Mouse (Mus musculus): ENCODE measurements around the gene Tcf15. TPM values are rescaled to one million over a fixed set of nuclear protein-coding genes. Genes with fewer than 3 reads are reported as not detected.

The Tcf15 gene
- polyA plus RNA-seq, 1 experiment from 2014 or later: 0.96 TPM

DNA sequence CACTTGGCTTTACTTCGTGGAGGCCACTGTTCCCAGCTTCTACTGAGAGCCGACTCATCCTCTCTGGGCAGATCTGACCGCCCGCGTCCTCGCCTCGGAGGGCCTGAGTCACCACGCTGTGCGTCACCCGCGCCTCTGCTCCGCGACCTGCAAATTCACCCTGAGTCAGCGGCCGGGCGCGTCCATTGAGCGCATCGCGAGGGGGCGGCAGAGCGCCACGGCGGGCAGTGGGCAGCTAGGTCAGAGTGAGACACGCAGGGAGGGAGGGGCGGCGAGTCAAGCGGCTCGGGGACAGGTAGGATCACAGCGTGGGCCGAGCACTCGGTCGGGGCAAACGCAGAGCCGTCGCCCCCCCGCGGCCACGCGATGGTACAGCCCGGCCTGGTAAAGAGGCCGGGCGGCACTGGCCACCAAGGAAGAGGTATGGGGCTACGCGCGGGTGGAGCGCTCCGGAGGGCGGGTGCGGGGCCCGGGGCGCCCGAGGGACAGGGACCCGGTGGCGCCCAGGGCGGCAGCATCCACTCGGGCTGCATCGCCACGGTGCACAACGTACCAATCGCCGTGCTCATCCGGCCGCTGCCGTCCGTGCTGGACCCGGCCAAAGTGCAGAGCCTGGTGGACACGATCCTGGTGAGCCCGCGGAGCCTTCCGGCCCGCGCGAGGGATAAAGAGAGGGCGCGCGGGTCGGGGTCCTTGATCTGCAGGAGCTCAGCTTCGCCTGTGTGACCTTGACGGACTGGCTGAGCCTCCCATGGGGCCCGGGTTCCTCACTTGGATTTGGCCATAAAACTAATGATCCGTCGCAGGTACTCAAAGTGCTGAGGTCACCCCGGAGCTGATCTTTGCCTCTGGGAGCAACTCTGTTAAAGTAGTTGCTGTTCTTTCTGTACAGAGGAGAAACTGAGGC lies 37.8 kb upstream of the Tcf15 start, which contains the start of gene Srxn1:
Srxn1 (plus strand) TSS at position 199 of the 907 bp plus-strand sequence.
- under 1% methylated on average over 83 of the region's 84 CpGs for WGBS
- peak; percentile 90 for DNase-seq
- peak; percentile 87 for ATAC-seq (ENCODE audit: low FRiP score, low TSS enrichment)
- H3K27ac ChIP-seq (replicated peaks; ENCODE audit: low read depth, low read length): peak within 1 kb of the TSS; percentile 78
- no peaks in the 10 kb centered on the region for H3K9me3 ChIP-seq (ENCODE audit: control insufficient read depth, low read length)
- peak within 1 kb of the TSS; percentile 61 for H3K4me3 ChIP-seq (replicated peaks; ENCODE audit: low read depth, low read length)
- H3K9ac ChIP-seq (replicated peaks; ENCODE audit: low read length): peak within 1 kb of the TSS; percentile 81
- H3K27me3 ChIP-seq (ENCODE audit: control insufficient read depth, insufficient read depth, low read length): no peaks in the 10 kb centered on the region
- peak within 1 kb of the TSS; percentile 79 for H3K4me2 ChIP-seq (ENCODE audit: low read length)
- peaks cover 14% of the 10 kb centered on the region for H3K4me1 ChIP-seq (ENCODE audit: control insufficient read depth, insufficient read depth, low read length)
- no peaks in the 10 kb centered on the region for H3K36me3 ChIP-seq (ENCODE audit: control insufficient read depth, insufficient read depth, low read length)

DNA sequence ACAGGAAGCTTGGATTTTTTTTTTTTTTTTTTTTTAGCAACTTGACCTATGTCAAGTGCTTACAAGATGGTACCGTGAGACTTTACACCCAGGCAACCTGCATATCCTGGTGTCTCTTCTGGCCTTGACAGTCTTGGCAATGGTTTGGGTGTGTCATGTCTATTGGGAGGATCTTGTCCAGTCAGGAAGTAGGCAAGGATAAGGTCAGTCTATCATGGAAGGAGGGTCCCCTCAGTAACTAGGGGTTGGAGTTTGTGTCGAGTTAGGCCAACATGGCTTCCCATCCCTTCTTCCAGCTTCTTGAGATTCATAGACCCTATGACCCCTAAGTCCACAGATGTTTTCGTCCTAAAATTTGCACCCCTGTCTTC lies 37.2 kb upstream of the Tcf15 start:
- no peaks in the 10 kb centered on the region for H3K9me3 ChIP-seq (ENCODE audit: control insufficient read depth, low read length)
- 95% methylated on average over 3 of the region's 3 CpGs for WGBS
- ATAC-seq (ENCODE audit: low FRiP score, low TSS enrichment): no peak
- H3K4me1 ChIP-seq (ENCODE audit: control insufficient read depth, insufficient read depth, low read length): peaks cover 14% of the 10 kb centered on the region
- no peak for DNase-seq
- H3K27me3 ChIP-seq (ENCODE audit: control insufficient read depth, insufficient read depth, low read length): no peaks in the 10 kb centered on the region
- no peaks in the 10 kb centered on the region for H3K36me3 ChIP-seq (ENCODE audit: control insufficient read depth, insufficient read depth, low read length)
- peak overlapping the region; percentile 79 for H3K4me2 ChIP-seq (ENCODE audit: low read length)
- H3K27ac ChIP-seq (replicated peaks; ENCODE audit: low read depth, low read length): no peak overlapping the region
- no peak overlapping the region; the same call in 1 of the 2 replicates for H3K9ac ChIP-seq (replicated peaks; ENCODE audit: low read length)
- peak overlapping the region; percentile 61 for H3K4me3 ChIP-seq (replicated peaks; ENCODE audit: low read depth, low read length)

DNA sequence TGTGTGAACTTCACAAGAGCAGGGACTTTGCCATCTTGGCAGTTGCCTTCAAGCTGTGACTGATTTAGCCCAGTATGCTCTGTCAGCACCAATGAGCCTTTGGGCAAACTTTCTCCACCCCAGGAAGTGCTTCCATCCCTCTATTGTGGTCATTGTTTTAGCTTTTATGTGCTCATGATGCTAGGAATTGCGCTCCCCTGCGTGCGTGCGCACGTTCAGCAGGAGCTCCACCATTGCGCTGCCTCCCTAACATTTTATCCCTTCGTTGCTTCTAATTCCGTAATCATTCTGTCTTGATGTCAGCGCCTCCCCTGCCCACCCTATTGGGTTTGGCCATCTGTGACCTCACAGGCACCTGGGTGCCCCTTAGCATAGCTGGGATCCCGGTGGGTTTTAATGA lies 36.8 kb upstream of the Tcf15 start:
- Histone ChIP-seq H3K27ac (replicated peaks; ENCODE audit: low read depth, low read length) (no peak overlapping the region), H3K4me3 (replicated peaks; ENCODE audit: low read depth, low read length) (no peak overlapping the region), H3K9ac (replicated peaks; ENCODE audit: low read length) (no peak overlapping the region), H3K4me2 (ENCODE audit: low read length) (peak overlapping the region; percentile 79; the same call in 1 of the 2 replicates), H3K9me3 (ENCODE audit: control insufficient read depth, low read length) (no peaks in the 10 kb centered on the region), H3K27me3 (ENCODE audit: control insufficient read depth, insufficient read depth, low read length) (no peaks in the 10 kb centered on the region), H3K36me3 (ENCODE audit: control insufficient read depth, insufficient read depth, low read length) (no peaks in the 10 kb centered on the region), H3K4me1 (ENCODE audit: control insufficient read depth, insufficient read depth, low read length) (peaks cover 14% of the 10 kb centered on the region)
- 94% methylated on average over 10 of the region's 10 CpGs for WGBS
- DNase-seq (peak; percentile 1), ATAC-seq (ENCODE audit: low FRiP score, low TSS enrichment) (no peak)

DNA sequence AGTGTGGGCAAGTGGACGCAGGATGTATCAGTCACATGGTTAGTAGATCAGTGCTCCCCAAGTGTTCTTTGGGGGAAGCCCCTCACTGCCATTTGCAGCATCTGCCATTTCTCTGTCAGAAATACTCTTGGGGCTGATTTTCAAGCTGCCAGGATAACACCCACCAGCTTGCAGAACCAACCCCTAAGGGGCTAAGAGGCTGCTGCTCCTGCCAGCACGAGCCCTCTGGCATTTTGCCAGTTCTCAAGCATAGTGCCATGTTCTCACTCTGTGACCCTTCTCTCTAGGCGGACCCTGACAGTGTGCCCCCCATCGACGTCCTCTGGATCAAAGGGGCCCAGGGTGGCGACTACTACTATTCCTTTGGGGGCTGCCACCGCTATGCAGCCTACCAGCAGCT lies 34.7 kb upstream of the Tcf15 start:
- Histone ChIP-seq H3K27ac (replicated peaks; ENCODE audit: low read depth, low read length) (no peak overlapping the region), H3K4me2 (ENCODE audit: low read length) (no peak overlapping the region), H3K4me1 (ENCODE audit: control insufficient read depth, insufficient read depth, low read length) (peaks cover 14% of the 10 kb centered on the region), H3K9me3 (ENCODE audit: control insufficient read depth, low read length) (no peaks in the 10 kb centered on the region), H3K27me3 (ENCODE audit: control insufficient read depth, insufficient read depth, low read length) (no peaks in the 10 kb centered on the region), H3K4me3 (replicated peaks; ENCODE audit: low read depth, low read length) (no peak overlapping the region), H3K9ac (replicated peaks; ENCODE audit: low read length) (no peak overlapping the region), H3K36me3 (ENCODE audit: control insufficient read depth, insufficient read depth, low read length) (no peaks in the 10 kb centered on the region)
- ATAC-seq (ENCODE audit: low FRiP score, low TSS enrichment): no peak
- peak; percentile 42 for DNase-seq
- 58% methylated on average over 7 of the region's 7 CpGs for WGBS

DNA sequence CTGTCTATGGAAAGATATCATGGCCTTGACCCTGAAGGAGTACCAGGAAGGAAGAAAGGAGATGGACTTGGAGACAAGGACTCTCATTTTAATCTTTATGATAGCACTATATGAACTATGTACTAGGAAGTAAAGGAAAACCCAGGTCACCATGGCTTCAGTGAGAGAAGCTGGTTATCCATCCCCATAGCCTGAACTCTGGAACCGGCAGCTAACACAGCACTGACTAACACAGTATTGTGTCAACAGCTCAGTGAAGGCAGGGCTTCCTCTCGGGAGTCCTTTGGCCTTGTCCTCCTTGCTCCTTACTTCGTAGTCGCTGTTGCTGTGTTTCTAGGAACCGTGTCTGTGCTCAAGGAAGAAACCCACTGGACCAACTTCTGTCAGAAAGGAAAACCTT lies 34.0 kb upstream of the Tcf15 start:
- Histone ChIP-seq H3K36me3 (ENCODE audit: control insufficient read depth, insufficient read depth, low read length) (no peaks in the 10 kb centered on the region), H3K4me1 (ENCODE audit: control insufficient read depth, insufficient read depth, low read length) (peaks cover 19% of the 10 kb centered on the region), H3K9ac (replicated peaks; ENCODE audit: low read length) (no peak overlapping the region), H3K4me3 (replicated peaks; ENCODE audit: low read depth, low read length) (no peak overlapping the region), H3K27me3 (ENCODE audit: control insufficient read depth, insufficient read depth, low read length) (no peaks in the 10 kb centered on the region), H3K9me3 (ENCODE audit: control insufficient read depth, low read length) (no peaks in the 10 kb centered on the region), H3K4me2 (ENCODE audit: low read length) (no peak overlapping the region), H3K27ac (replicated peaks; ENCODE audit: low read depth, low read length) (no peak overlapping the region)
- no peak for ATAC-seq (ENCODE audit: low FRiP score, low TSS enrichment)
- 86% methylated on average over 5 of the region's 5 CpGs for WGBS
- no peak for DNase-seq

DNA sequence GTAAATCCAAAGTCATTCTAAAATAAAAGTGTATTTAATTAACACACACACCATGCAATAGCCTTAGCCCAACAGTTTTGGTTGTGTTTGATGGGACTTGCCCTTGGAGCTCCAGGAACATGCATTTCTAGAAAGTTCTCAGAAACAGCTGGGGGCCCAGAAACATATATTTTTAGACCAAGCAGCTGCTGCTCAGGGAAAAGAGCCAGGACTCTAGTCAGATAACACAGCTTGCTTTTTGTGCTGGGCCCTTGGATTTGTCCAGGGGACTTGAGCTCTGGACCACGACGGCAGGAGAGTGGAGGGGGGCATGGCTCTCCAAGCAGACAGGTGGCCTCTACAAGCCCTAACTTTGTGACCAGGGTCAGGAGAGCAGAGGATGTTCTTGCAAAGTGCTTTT lies 32.0 kb upstream of the Tcf15 start:
- ATAC-seq (ENCODE audit: low FRiP score, low TSS enrichment): no peak
- 65% methylated on average over 2 of the region's 2 CpGs for WGBS
- no peak overlapping the region for H3K4me3 ChIP-seq (replicated peaks; ENCODE audit: low read depth, low read length)

DNA sequence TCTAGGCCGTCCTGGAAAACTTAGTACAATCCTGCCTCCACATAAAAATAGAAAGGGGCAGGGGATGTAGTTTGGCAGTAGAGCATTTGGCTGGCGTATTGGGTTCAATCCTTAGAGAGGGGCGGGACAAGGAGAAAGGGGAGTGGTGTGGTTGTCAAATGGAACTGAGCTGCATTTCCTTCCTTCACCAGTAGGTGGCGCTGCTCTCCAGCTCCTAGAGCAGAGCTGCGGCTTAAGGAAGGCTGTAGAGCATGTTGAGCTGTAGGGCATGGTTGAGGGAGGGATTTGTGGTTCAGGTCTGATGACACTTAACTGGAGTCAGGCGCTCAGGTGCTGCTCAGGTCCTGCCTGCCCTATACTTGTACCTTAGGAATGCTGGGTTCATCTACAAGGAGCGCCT lies 31.4 kb upstream of the Tcf15 start:
- Histone ChIP-seq H3K4me1 (ENCODE audit: control insufficient read depth, insufficient read depth, low read length) (peaks cover 17% of the 10 kb centered on the region), H3K4me3 (replicated peaks; ENCODE audit: low read depth, low read length) (no peak overlapping the region), H3K36me3 (ENCODE audit: control insufficient read depth, insufficient read depth, low read length) (no peaks in the 10 kb centered on the region), H3K9me3 (ENCODE audit: control insufficient read depth, low read length) (no peaks in the 10 kb centered on the region), H3K4me2 (ENCODE audit: low read length) (no peak overlapping the region), H3K9ac (replicated peaks; ENCODE audit: low read length) (no peak overlapping the region), H3K27ac (replicated peaks; ENCODE audit: low read depth, low read length) (no peak overlapping the region), H3K27me3 (ENCODE audit: control insufficient read depth, insufficient read depth, low read length) (no peaks in the 10 kb centered on the region)
- ATAC-seq (ENCODE audit: low FRiP score, low TSS enrichment): peak; percentile 79
- peak; percentile 94 for DNase-seq
- 9% methylated on average over 7 of the region's 7 CpGs for WGBS

More for the DNA sequence above, 32.0 kb upstream of the Tcf15 start:
- Histone ChIP-seq H3K36me3 (ENCODE audit: control insufficient read depth, insufficient read depth, low read length) (no peaks in the 10 kb centered on the region), H3K4me1 (ENCODE audit: control insufficient read depth, insufficient read depth, low read length) (peaks cover 17% of the 10 kb centered on the region), H3K27me3 (ENCODE audit: control insufficient read depth, insufficient read depth, low read length) (no peaks in the 10 kb centered on the region), H3K9me3 (ENCODE audit: control insufficient read depth, low read length) (no peaks in the 10 kb centered on the region), H3K4me2 (ENCODE audit: low read length) (no peak overlapping the region), H3K27ac (replicated peaks; ENCODE audit: low read depth, low read length) (no peak overlapping the region), H3K9ac (replicated peaks; ENCODE audit: low read length) (no peak overlapping the region)
- DNase-seq: no peak

DNA sequence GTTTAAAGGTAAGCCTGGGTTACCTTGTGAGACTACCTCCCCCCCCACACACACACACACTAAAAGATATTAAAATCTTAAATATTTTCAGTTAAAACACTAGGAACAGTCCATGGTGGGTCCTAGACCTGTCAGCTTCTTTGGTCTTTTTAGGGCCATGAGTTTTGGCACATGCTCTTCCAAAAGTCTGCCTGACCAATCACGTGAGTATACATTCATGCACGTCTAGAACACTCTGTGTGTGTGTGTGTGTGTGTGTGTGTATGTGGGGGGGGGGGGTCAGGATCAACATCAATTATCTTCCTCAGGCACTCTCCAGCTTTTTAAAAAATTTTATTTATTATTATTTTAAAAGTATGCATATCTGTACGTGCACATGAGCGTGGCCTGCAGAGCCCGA lies 30.9 kb upstream of the Tcf15 start:
- no peaks in the 10 kb centered on the region for H3K36me3 ChIP-seq (ENCODE audit: control insufficient read depth, insufficient read depth, low read length)
- H3K9me3 ChIP-seq (ENCODE audit: control insufficient read depth, low read length): no peaks in the 10 kb centered on the region
- H3K9ac ChIP-seq (replicated peaks; ENCODE audit: low read length): no peak overlapping the region
- WGBS: 74% methylated on average over 5 of the region's 5 CpGs
- peaks cover 17% of the 10 kb centered on the region for H3K4me1 ChIP-seq (ENCODE audit: control insufficient read depth, insufficient read depth, low read length)
- no peak overlapping the region for H3K27ac ChIP-seq (replicated peaks; ENCODE audit: low read depth, low read length)
- H3K27me3 ChIP-seq (ENCODE audit: control insufficient read depth, insufficient read depth, low read length): no peaks in the 10 kb centered on the region
- no peak overlapping the region for H3K4me2 ChIP-seq (ENCODE audit: low read length)
- ATAC-seq (ENCODE audit: low FRiP score, low TSS enrichment): no peak
- no peak overlapping the region for H3K4me3 ChIP-seq (replicated peaks; ENCODE audit: low read depth, low read length)
- no peak for DNase-seq

DNA sequence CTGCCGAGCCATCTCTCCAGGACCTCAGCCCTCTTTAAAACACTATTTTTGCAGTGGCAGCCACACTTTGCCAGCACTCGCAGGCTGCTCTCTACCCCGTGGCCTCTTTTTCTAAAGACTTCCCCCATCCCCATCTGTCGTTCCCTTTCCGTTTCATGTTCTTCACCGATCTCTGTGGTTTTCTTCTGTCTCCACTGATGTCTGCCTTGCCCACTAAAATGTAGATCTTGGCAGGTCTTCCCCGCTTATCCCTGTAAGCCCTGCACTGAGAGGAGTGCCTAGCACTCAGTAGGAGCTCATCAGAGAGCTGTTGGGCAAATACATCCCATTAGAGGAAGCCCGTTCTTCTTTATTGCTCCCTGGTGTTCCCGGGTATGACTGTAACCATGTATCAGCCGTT lies 30.4 kb upstream of the Tcf15 start:
- Histone ChIP-seq H3K9ac (replicated peaks; ENCODE audit: low read length) (0 out of 2 replicates have a peak overlapping the region, but pooled peaks have one; percentile 21), H3K4me2 (ENCODE audit: low read length) (no peak overlapping the region), H3K4me1 (ENCODE audit: control insufficient read depth, insufficient read depth, low read length) (peaks cover 17% of the 10 kb centered on the region), H3K36me3 (ENCODE audit: control insufficient read depth, insufficient read depth, low read length) (no peaks in the 10 kb centered on the region), H3K27me3 (ENCODE audit: control insufficient read depth, insufficient read depth, low read length) (no peaks in the 10 kb centered on the region), H3K9me3 (ENCODE audit: control insufficient read depth, low read length) (no peaks in the 10 kb centered on the region), H3K4me3 (replicated peaks; ENCODE audit: low read depth, low read length) (no peak overlapping the region), H3K27ac (replicated peaks; ENCODE audit: low read depth, low read length) (no peak overlapping the region)
- ATAC-seq (ENCODE audit: low FRiP score, low TSS enrichment): no peak
- WGBS: 68% methylated on average over 10 of the region's 10 CpGs
- no peak for DNase-seq

Measured in midbrain, embryonic 14.5 days (tissue).